Mouse (Mus musculus) cerebellum, adult 11-12 months (tissue): Measurements from ENCODE around the gene Scyl1.
A peak's percentile ranks its signal among the peaks of the same experiment; 100 is the strongest.
"Not testable (repeated sequence)": the region's sequence is repeated elsewhere in the genome, so short reads cannot be mapped to it uniquely, and the experiment has no call there.

ENCODE experiments used
- DNase-seq: peaks from one replicate; pipeline ENCODE4 v3.0.0; 2022

The Scyl1 gene

DNA sequence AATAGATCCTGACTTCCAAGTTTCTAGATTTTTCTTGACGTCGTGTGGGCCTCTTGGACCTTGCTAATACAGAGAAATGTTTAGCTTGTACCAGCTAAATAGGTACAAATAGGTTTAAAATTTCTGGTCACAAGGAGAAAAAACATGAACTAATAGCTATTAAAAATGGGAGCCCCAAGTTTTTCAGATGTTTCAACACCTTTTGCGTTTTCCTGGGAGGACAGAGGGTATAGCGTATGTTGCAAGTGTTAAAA, 31.5 kb upstream of the Scyl1 start:
- DNase-seq = no peak

DNA sequence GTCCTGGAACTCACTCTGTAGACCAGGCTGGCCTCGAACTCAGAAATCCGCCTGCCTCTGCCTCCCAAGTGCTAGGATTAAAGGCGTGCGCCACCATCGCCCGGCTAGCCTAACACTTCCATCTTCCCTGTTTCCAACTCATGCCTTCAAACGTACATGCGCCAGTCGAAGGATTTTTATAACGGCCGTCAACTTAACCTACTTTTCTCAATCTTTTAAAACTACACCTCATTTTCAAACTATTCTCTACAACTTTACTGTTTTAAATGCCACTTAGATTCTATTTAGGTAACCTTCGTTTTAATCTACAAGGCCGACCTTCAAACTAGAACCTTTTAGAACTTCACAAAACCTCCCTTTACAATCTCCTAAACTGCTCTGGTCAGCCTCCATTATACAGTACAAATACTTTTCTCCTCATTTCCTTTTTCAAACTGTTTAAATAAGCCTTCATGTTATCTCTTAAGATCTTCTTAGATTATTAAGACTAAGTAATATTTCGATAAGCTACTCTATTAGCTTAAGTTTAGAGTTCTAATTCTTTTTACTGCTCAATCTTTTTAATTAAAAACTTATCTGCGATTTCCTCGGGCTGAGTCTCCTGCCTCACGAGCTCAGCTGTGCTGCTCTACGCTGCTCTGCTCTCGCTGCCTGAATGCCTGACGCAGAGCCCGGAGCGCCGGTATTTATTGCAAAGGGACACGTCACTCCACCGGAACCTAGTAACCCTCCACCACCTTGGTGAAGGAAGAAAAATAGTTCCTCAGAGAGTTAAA, 31.0 kb upstream of the Scyl1 start:
- DNase-seq = peak; percentile 92

GRCm38 (mm10) chr19:5801432-5801964, 30.3 kb upstream of the Scyl1 start:
- no peak for DNase-seq

GRCm38 (mm10) chr19:5800632-5801431, 29.6 kb upstream of the Scyl1 start:
- DNase-seq = peak; percentile 50

- DNase-seq = no peak
Measured at GRCm38 (mm10) chr19:5800350-5800631, 29.1 kb upstream of the Scyl1 start.

DNA sequence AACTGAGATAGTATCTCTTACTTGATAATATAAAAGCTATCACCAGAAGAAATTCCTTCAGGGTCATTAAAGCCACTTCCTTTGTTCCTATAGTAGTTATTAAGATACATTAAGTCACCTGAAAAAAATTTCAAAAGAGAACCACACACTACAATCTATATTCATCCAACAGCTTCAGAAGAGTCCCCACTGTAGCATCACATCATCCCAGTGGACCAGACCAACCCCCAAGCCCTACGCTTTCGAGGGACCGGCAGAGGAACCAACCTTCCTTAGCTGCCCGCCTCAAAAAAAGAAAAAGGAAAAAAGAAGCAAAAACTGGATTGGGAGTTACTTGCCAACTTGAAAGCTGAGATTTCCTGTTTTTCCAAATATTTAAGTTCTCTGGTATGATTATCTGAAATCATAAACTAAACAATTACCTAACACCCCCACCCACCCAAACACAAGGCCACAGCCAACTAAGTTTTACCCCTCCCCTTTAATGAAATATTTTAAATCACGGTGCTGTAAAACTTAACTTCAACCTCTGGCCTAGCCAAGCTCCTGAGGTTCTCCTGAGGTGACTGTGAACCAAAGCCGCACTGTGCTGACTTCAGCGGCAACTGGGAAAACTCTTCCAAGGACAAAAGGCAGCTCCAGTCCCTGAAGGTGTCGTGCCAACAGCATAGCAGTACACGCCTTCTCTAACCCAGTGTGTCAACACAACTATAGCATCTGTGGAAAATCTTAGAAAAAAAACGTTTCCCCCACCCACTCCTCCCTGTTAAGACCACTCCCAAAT, 28.5 kb upstream of the Scyl1 start:
- DNase-seq = peak; percentile 39

DNA sequence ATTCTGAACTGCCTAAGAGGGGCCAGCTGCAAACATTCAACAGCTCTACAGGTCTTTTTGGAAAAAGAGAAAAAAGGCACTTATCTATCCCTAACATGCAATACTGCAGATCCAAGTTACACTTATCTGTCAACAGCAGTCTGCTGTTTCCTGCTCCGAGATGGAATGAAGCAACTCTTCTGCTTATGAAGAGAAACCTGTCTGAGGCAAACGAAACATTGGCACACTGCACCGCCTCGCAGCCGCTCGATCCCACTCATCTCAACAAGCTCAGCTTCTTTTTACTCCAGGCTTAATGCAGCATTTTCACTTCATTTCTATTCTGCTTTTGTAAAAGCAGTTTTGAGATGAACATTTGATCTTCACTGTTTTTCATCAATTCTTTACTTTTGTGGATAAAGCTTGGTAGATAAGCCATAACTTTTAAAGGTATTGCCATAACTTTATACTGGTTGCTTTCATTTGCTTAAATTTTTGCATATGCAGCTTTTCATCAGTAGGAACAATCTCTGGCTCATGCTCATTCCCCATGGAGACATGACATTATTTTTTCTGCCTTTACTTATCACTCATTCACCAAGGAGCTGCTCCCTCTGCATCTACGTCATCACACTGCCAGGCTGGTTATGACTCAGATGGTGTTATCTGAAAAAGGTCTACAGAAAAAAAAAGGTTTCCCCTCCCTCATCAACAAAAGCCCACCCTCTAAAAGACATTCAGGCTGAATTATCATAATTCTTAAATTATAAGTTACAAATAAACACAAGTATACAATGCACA, 27.7 kb upstream of the Scyl1 start:
- no peak for DNase-seq

DNA sequence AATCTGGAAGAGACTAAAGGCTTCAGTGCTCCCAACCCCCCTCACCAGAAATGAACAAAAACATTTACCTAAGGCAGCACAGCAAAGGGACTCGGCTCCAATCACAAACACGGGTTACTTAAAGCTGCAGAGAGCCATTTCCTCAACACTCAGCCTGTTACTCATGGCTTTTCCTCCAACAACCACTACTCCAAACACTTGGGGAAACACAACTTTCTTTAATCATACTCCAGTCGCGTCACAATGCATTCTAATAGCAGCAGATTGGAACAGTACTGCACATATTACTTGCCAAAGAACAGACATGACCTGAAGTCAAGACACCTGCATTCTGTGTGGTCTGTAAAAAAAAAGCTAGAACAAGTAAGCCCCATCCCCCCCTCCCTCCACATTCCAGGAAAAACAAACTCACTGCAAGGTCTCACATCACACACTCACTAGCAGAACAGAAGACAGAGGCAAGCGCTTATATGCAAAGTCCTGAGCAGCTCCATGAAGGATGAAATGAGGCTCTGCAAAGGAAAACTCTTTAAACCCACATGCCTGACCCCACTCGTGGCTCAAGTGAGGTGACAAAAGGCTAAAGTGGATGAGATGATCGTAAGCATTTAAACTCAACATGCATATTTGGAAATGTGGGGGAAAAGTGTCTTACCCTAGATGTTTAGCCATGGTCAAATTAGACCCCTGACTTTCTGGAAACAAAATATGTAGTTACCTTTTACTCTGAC, 26.3 kb upstream of the Scyl1 start:
- DNase-seq = no peak

DNA sequence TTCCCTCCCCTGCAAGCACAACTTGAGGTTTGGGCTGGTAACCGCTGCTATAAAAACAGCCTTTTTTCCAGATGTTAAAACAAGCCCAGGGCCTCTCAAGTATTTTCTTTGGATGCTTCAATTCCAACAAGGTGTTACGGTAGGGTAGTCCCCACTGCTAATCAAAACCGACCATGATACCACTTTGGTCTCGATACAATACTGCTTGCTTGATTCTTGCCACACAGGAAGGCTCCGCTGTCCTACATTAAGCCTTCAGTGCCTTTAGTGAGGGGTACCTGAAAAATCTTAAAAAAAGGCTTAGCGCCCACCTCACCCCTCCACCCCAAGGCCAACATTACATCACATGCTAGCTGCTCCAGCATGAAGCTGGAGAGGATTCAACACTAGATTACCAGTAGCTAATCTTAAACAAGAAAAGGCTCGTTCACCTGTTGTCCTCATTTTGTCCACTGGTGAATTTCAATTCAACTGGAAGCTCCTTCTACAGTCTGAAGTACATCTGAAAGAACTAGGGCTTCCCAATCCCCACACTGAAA, 25.4 kb upstream of the Scyl1 start:
- DNase-seq = no peak

GRCm38 (mm10) chr19:5795668-5796572, 24.7 kb upstream of the Scyl1 start:
- no peak for DNase-seq

DNA sequence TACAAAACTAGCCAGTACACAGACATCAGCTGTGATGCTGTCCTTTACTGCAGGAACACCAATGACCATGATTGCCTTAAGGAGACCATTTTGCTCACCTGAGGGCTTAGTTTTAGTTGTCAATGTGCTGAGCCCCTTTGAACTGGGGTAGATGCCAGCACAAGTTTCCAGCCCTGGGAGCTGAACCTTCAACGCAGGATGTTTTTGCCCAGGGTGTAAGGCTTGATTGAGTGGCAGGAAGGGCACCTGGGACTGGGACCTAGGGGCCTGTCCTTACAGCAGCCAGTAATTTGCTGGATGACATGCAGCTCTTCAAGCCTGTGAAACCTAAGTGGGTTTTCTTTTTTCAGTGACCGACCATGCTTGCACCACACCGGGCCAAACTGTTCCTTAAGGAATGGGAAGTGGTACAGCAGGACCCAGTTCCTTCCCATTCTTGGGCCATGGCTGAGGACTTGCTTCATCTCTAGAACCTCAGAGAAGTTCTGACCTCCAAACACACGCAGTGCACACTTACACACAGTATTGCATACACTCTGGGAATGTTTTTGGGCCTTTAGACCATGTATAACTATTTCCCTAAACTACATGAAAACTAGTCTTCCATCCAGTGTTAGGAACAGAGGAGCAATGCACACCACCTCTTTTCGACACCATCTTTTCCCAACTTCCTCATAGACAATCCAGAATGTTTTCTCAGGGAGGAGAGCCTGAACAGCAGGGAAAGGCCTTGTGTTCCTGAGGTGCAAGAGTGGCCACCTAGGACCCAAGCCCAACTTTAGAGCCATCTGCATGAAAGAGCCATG, 23.8 kb upstream of the Scyl1 start:
- no peak for DNase-seq

DNA sequence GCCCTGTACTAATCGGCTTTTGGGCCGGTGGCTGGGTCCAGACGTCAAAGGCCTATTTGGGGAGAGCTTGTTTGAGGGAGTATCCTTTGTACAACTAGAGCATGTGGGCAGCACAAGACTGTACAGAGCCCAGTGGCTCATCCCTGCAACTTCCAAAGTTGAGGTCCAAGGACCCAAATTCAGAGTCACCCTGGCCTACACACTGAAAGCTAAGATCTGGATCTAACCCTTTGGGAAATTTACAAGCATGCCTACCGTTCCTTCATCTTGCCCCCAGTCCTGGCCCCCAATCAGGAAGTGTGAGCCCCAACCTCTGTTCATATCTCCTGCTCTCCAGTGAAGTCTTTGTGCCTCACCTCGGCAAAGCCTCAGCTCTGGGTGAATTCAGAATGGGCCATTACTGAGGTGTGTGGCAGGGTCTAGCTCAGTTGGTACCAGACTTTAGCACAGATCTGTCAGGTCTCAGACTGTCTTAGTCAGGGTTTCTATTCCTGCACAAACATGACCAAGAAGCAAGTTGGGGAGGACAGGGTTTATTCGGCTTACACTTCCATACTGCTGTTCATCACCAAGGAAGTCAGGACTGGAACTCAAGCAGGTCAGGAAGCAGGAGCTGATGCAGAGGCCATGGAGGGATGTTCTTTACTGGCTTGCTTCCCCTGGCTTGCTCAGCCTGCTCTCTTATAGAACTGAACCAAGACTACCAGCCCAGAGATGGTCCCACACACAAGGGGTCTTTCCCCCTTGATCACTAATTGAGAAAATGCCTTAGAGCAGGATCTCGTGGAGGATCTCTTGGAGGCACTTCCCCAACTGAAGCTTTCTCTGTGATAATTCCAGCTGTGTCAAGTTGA, 22.9 kb upstream of the Scyl1 start:
- not testable (repeated sequence) for DNase-seq

DNA sequence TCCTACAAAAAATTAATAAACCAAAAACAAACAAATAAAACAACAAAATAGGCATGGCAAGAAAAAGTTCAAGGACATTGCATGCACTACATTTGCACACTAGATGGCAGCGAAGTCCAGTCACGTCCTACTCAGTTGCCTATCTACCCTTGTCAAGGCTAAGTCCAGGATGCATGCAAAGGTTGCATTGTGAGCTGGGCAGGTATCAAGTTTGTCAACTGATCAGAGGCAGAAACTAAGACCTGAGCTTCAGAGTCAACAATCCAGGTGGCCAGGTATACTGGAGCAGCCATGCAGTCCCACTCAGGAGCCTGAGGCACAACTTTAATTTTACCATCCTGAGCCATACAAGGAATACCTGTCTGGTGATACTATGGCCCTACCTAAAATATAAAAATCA, 21.9 kb upstream of the Scyl1 start:
- peak; percentile 64 for DNase-seq

DNA sequence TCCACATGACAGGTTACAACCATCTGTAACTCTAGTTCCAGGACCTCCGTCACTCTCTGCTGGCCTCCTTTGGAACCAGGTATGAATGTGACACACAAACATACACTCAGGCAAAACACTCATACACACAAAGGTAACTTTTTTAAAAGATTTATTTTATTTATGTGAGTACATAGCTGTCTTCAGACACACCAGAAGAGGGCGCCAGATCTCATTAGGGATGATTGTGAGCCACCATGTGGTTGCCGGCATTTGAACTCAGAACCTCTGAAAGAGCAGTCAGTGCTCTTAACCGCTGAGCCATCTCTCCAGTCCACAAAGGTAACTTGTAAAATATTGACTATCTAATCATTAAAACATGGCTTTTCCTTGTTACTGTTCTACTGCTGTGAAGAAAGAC, 20.1 kb upstream of the Scyl1 start:
- DNase-seq = no peak

GRCm38 (mm10) chr19:5789066-5789465, 17.8 kb upstream of the Scyl1 start:
- DNase-seq = no peak

DNA sequence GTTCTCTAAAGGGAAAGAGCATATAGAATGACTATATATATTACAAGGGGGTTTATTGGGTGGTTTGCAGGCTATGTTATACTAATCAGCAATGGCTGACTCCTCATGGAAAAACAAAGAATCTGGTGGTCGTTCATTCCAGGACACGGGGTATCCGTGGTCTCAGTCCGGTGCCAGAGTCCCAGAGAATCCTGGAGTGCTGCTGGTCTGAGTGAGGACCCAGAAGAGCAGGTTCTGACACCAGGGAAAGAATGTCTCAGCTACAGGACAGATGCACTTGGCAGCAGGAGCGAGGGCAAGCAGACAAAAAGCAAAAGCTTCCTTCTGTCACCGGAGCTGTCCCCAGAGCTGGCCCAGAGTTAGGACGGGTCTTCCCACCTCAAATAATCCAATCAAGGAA, 17.4 kb upstream of the Scyl1 start:
- no peak for DNase-seq

GRCm38 (mm10) chr19:5787920-5788319, 16.7 kb upstream of the Scyl1 start:
- no peak for DNase-seq

GRCm38 (mm10) chr19:5787128-5787635, 16.0 kb upstream of the Scyl1 start:
- DNase-seq = peak; percentile 89
